Mouse (Mus musculus): ENCODE measurements around the gene Asic3. TPM values are rescaled to one million over a fixed set of nuclear protein-coding genes. Genes with fewer than 3 reads are reported as not detected.
A peak's percentile ranks its signal among the peaks of the same experiment; 100 is the strongest.
"Not testable (repeated sequence)": the region's sequence is repeated elsewhere in the genome, so short reads cannot be mapped to it uniquely, and the experiment has no call there.

Asic3 gene
- polyA plus RNA-seq, 1 experiment = 1.9 TPM

- 13% methylated on average over 7 of the region's 7 CpGs for WGBS
- no peaks in the 10 kb centered on the region for H3K36me3 ChIP-seq (ENCODE audit: control insufficient read depth, insufficient read depth, low read length)
- TF ChIP-seq POLR2A (IDR thresholded peaks at IDR 0.05; ENCODE audit: low read depth, low read length) = no peak
- peak; percentile 91; the same call in 1 of the 2 replicates for TF ChIP-seq CTCF (IDR thresholded peaks at IDR 0.05; ENCODE audit: extremely low read depth, insufficient read length, insufficient replicate concordance, low read depth, low read length)
- peak within 1 kb of the TSS; percentile 71 for H3K4me3 ChIP-seq (ENCODE audit: low read depth, low read length)
- H3K4me1 ChIP-seq (ENCODE audit: control insufficient read depth, insufficient read depth, insufficient read length, low read length) = peaks cover 8% of the 10 kb centered on the region; the same call in 1 of the 2 replicates
- peak within 1 kb of the TSS; percentile 89 for H3K27ac ChIP-seq (ENCODE audit: insufficient read depth, low read depth, low read length)
- H3K27me3 ChIP-seq (ENCODE audit: control insufficient read depth, insufficient read depth, low read length) = 0 out of 2 replicates have a peak, but pooled peaks cover 2% of the 10 kb centered on the region
These were observed 19.7 kb upstream of the Asic3 start, which contains the start of gene Abcb8 for GRCm38 (mm10) chr5:24393392-24393997. TSS of gene Abcb8 (plus strand) at chr5:24393663.

GRCm38 (mm10) chr5:24394165-24394894 is 18.9 kb upstream of the Asic3 start:
- peak; percentile 49 for TF ChIP-seq POLR2A (IDR thresholded peaks at IDR 0.05; ENCODE audit: low read depth, low read length)
- peak; percentile 74; the same call in 1 of the 2 replicates for TF ChIP-seq CTCF (IDR thresholded peaks at IDR 0.05; ENCODE audit: extremely low read depth, insufficient read length, insufficient replicate concordance, low read depth, low read length)
- WGBS = 1% methylated on average over 36 of the region's 36 CpGs
- Histone ChIP-seq H3K27ac (ENCODE audit: insufficient read depth, low read depth, low read length) (peak overlapping the region; percentile 89), H3K4me3 (ENCODE audit: low read depth, low read length) (peak overlapping the region; percentile 71), H3K36me3 (ENCODE audit: control insufficient read depth, insufficient read depth, low read length) (no peaks in the 10 kb centered on the region), H3K4me1 (ENCODE audit: control insufficient read depth, insufficient read depth, insufficient read length, low read length) (peaks cover 7% of the 10 kb centered on the region; the same call in 1 of the 2 replicates), H3K27me3 (ENCODE audit: control insufficient read depth, insufficient read depth, low read length) (no peaks in the 10 kb centered on the region)

- not testable (repeated sequence) for H3K27me3 ChIP-seq (ENCODE audit: control insufficient read depth, insufficient read depth, low read length); H3K27ac ChIP-seq (ENCODE audit: insufficient read depth, low read depth, low read length); H3K4me1 ChIP-seq (ENCODE audit: control insufficient read depth, insufficient read depth, insufficient read length, low read length); H3K36me3 ChIP-seq (ENCODE audit: control insufficient read depth, insufficient read depth, low read length); H3K4me3 ChIP-seq (ENCODE audit: low read depth, low read length)
- WGBS = 68% methylated on average over 6 of the region's 6 CpGs
These were observed 16.9 kb upstream of the Asic3 start for GRCm38 (mm10) chr5:24396254-24396653.

GRCm38 (mm10) chr5:24399686-24400085 is 13.5 kb upstream of the Asic3 start:
- Histone ChIP-seq H3K36me3 (ENCODE audit: control insufficient read depth, insufficient read depth, low read length) (peaks cover 27% of the 10 kb centered on the region), H3K27me3 (ENCODE audit: control insufficient read depth, insufficient read depth, low read length) (no peaks in the 10 kb centered on the region), H3K4me1 (ENCODE audit: control insufficient read depth, insufficient read depth, insufficient read length, low read length) (no peaks in the 10 kb centered on the region), H3K27ac (ENCODE audit: insufficient read depth, low read depth, low read length) (no peak overlapping the region), H3K4me3 (ENCODE audit: low read depth, low read length) (no peak overlapping the region)
- WGBS = 92% methylated on average over 10 of the region's 10 CpGs
- no peak for TF ChIP-seq POLR2A (IDR thresholded peaks at IDR 0.05; ENCODE audit: low read depth, low read length)
- no peak for TF ChIP-seq CTCF (IDR thresholded peaks at IDR 0.05; ENCODE audit: extremely low read depth, insufficient read length, insufficient replicate concordance, low read depth, low read length)

GRCm38 (mm10) chr5:24400362-24400761 is 12.8 kb upstream of the Asic3 start:
- Histone ChIP-seq H3K4me3 (ENCODE audit: low read depth, low read length) (no peak overlapping the region), H3K27ac (ENCODE audit: insufficient read depth, low read depth, low read length) (no peak overlapping the region), H3K27me3 (ENCODE audit: control insufficient read depth, insufficient read depth, low read length) (no peaks in the 10 kb centered on the region), H3K36me3 (ENCODE audit: control insufficient read depth, insufficient read depth, low read length) (peaks cover 27% of the 10 kb centered on the region), H3K4me1 (ENCODE audit: control insufficient read depth, insufficient read depth, insufficient read length, low read length) (no peaks in the 10 kb centered on the region)
- 94% methylated on average over 11 of the region's 11 CpGs for WGBS
- TF ChIP-seq POLR2A (IDR thresholded peaks at IDR 0.05; ENCODE audit: low read depth, low read length) (no peak), CTCF (IDR thresholded peaks at IDR 0.05; ENCODE audit: extremely low read depth, insufficient read length, insufficient replicate concordance, low read depth, low read length) (no peak)

GRCm38 (mm10) chr5:24400911-24401605 is 12.1 kb upstream of the Asic3 start:
- TF ChIP-seq CTCF (IDR thresholded peaks at IDR 0.05; ENCODE audit: extremely low read depth, insufficient read length, insufficient replicate concordance, low read depth, low read length) = no peak
- no peak for TF ChIP-seq POLR2A (IDR thresholded peaks at IDR 0.05; ENCODE audit: low read depth, low read length)
- 91% methylated on average over 5 of the region's 5 CpGs for WGBS
- no peaks in the 10 kb centered on the region for H3K4me1 ChIP-seq (ENCODE audit: control insufficient read depth, insufficient read depth, insufficient read length, low read length)
- H3K4me3 ChIP-seq (ENCODE audit: low read depth, low read length) = no peak overlapping the region
- peaks cover 27% of the 10 kb centered on the region for H3K36me3 ChIP-seq (ENCODE audit: control insufficient read depth, insufficient read depth, low read length)
- H3K27ac ChIP-seq (ENCODE audit: insufficient read depth, low read depth, low read length) = no peak overlapping the region
- H3K27me3 ChIP-seq (ENCODE audit: control insufficient read depth, insufficient read depth, low read length) = no peaks in the 10 kb centered on the region

- H3K4me3 ChIP-seq (ENCODE audit: low read depth, low read length) = no peak overlapping the region
These were observed 11.2 kb upstream of the Asic3 start for GRCm38 (mm10) chr5:24401969-24402368.

More at GRCm38 (mm10) chr5:24401969-24402368, 11.2 kb upstream of the Asic3 start:
- Histone ChIP-seq H3K36me3 (ENCODE audit: control insufficient read depth, insufficient read depth, low read length) (peaks cover 27% of the 10 kb centered on the region), H3K27me3 (ENCODE audit: control insufficient read depth, insufficient read depth, low read length) (no peaks in the 10 kb centered on the region), H3K4me1 (ENCODE audit: control insufficient read depth, insufficient read depth, insufficient read length, low read length) (no peaks in the 10 kb centered on the region), H3K27ac (ENCODE audit: insufficient read depth, low read depth, low read length) (no peak overlapping the region)
- WGBS = 73% methylated on average over 9 of the region's 9 CpGs
- no peak for TF ChIP-seq CTCF (IDR thresholded peaks at IDR 0.05; ENCODE audit: extremely low read depth, insufficient read length, insufficient replicate concordance, low read depth, low read length)
- no peak for TF ChIP-seq POLR2A (IDR thresholded peaks at IDR 0.05; ENCODE audit: low read depth, low read length)
